Mouse (Mus musculus): ENCODE results near the gene Ttyh2.

- TF ChIP-seq CTCF (IDR thresholded peaks at IDR 0.05; ENCODE audit: low read depth, low read length) (no peak), POLR2A (IDR thresholded peaks at IDR 0.05; ENCODE audit: extremely low read depth, insufficient read depth, low read length) (no peak)
Observed at GRCm38 (mm10) chr11:114723030-114723429, 47.8 kb downstream of the Ttyh2 start.

All from liver, adult 2 months (tissue).